ENCODE assay signal across 14 mouse cellular contexts in the genomic region with DNA sequence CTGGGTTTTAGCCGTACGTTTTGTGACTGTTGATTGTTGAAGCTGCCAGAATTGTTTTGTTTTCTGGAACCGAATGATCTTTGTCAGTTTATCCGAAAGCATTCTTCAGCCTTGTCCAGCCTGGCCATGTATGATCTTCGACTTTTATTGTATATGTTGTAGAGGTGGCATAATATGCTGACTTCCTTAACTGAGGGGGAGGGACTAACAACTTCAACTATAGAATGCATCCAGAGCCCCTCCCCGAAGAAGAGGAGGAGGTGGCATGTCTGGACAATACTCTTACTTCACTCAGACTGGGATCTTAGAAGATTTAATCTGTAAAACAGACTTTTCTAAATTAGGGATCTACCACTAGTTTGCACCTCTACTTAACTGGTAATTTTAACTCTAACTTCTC.
DNase-seq lines count a peak whose midpoint lies in the region; ATAC-seq and TF ChIP-seq lines count a peak whose summit lies in the region.
"Had no signal": no experiment of that assay in that cellular context is flagged by ENCODE, and none has a peak within 500 bp of the region (broad histone marks: within the 10 kb centered on the region; RNA-seq: fewer than 3 reads in every experiment).

No protein-coding gene starts in this region.

- H3K4me1 ChIP-seq in kidney, postnatal 0 days (replicated peaks; ENCODE audit: insufficient read depth, low read length) = no peaks in the 10 kb centered on the region; the same call in 1 of the 2 replicates
- peaks cover 10% of the 10 kb centered on the region for H3K4me1 ChIP-seq in embryonic fibroblast, embryonic 13.5 days (ENCODE audit: control insufficient read depth, insufficient read depth, low read length)
- no peaks in the 10 kb centered on the region for H3K4me1 ChIP-seq in liver, postnatal 0 days (ENCODE audit: insufficient read depth)

- H3K27me3 ChIP-seq in kidney, postnatal 0 days (ENCODE audit: insufficient read depth, low read length) = no peaks in the 10 kb centered on the region
- no peaks in the 10 kb centered on the region for H3K27me3 ChIP-seq in liver, postnatal 0 days (ENCODE audit: insufficient read depth, low read length)
- H3K27me3 ChIP-seq: forebrain, embryonic 13.5 days had no signal

- TF ChIP-seq POLR2A in embryonic fibroblast, embryonic 13.5 days (IDR thresholded peaks at IDR 0.05; ENCODE audit: low read depth, low read length) = peak; percentile 39; the same call in 1 of the 2 replicates

- no peaks in the 10 kb centered on the region for H3K9me3 ChIP-seq in kidney, postnatal 0 days (replicated peaks; ENCODE audit: low read length)
- no peaks in the 10 kb centered on the region for H3K9me3 ChIP-seq in liver, postnatal 0 days (ENCODE audit: low read length)
- H3K9me3 ChIP-seq: forebrain, embryonic 13.5 days had no signal

- H3K9ac ChIP-seq in kidney, postnatal 0 days (ENCODE audit: low read depth, low read length) = peak overlapping the region; percentile 24; the same call in 1 of the 2 replicates
- H3K9ac ChIP-seq in liver, postnatal 0 days (replicated peaks) = no peak overlapping the region
- H3K9ac ChIP-seq: forebrain, embryonic 13.5 days had no signal

- H3K4me3 ChIP-seq in kidney, postnatal 0 days (replicated peaks; ENCODE audit: low read depth, low read length) = peak overlapping the region; percentile 26
- H3K4me3 ChIP-seq in embryonic fibroblast, embryonic 13.5 days (ENCODE audit: insufficient read depth, low read length) = peak overlapping the region; percentile 68
- H3K4me3 ChIP-seq in liver, postnatal 0 days (ENCODE audit: low read depth, low read length) = 0 out of 2 replicates have a peak overlapping the region, but pooled peaks have one; percentile 6
- H3K4me3 ChIP-seq: forebrain, embryonic 13.5 days had no signal

- TF ChIP-seq CTCF in kidney, postnatal 0 days (IDR thresholded peaks at IDR 0.05; ENCODE audit: low read depth) = no peak
- no peak for TF ChIP-seq CTCF in embryonic fibroblast, embryonic 13.5 days (IDR thresholded peaks at IDR 0.05; ENCODE audit: borderline replicate concordance, insufficient read depth, low read length)
- TF ChIP-seq CTCF in liver, postnatal 0 days (IDR thresholded peaks at IDR 0.05; ENCODE audit: low read depth) = no peak

- 47% methylated on average over 6 of the region's 6 CpGs for WGBS in kidney, postnatal 0 days
- 57% methylated on average over 6 of the region's 6 CpGs for WGBS in liver, postnatal 0 days (ENCODE audit: insufficient replicate concordance)

- no peak for TF ChIP-seq EP300 in liver, postnatal 0 days (IDR thresholded peaks at IDR 0.05; ENCODE audit: low read depth)

- peak overlapping the region; percentile 72 for H3K27ac ChIP-seq in kidney, postnatal 0 days
- H3K27ac ChIP-seq in embryonic fibroblast, embryonic 13.5 days (ENCODE audit: insufficient read depth, low read length) = peak overlapping the region; percentile 82
- no peak overlapping the region for H3K27ac ChIP-seq in liver, postnatal 0 days (ENCODE audit: low read depth)
- H3K27ac ChIP-seq: forebrain, embryonic 13.5 days; hindbrain, postnatal 0 days had no signal

- H3K36me3 ChIP-seq in kidney, postnatal 0 days (ENCODE audit: insufficient read depth, low read length) = no peaks in the 10 kb centered on the region
- no peaks in the 10 kb centered on the region for H3K36me3 ChIP-seq in liver, postnatal 0 days (replicated peaks; ENCODE audit: insufficient read depth, low read length)

- peak; percentile 36 for DNase-seq in heart, adult 11 months
- DNase-seq in heart, adult 9 months (ENCODE audit: low spot score in 2 of 2) = no peak
- DNase-seq in kidney, postnatal 0 days (ENCODE audit: low spot score) = no peak
- DNase-seq in kidney, postnatal 25 days = no peak
- no peak for DNase-seq in liver, postnatal 0 days
- no peak for DNase-seq in adipocyte (ENCODE audit: low spot score)
- DNase-seq in cerebellum, postnatal 10 days = no peak
- DNase-seq: cerebellum, adult 18-20 months; embryo, embryonic 11 days; gastrocnemius, postnatal 25 days; right cerebral cortex, postnatal 4 days had no signal

- ATAC-seq in kidney, postnatal 0 days (replicated peaks; ENCODE audit: low FRiP score, low read depth) = no peak
- no peak for ATAC-seq in liver, postnatal 0 days
- ATAC-seq: forebrain, embryonic 13.5 days; hindbrain, postnatal 0 days had no signal

- peak overlapping the region; percentile 37 for H3K4me2 ChIP-seq in kidney, postnatal 0 days (ENCODE audit: low read length)
- H3K4me2 ChIP-seq in liver, postnatal 0 days (ENCODE audit: low read depth, low read length) = no peak overlapping the region
- H3K4me2 ChIP-seq: forebrain, embryonic 13.5 days had no signal

Comparison
In these comparisons a context has a peak if more than half of its experiments do, and no peak if none do; other contexts are left out.
1. H3K4me3 ChIP-seq: peak in every context shown above with its lines; median percentile 68 in embryonic fibroblast, embryonic 13.5 days; 26 in kidney, postnatal 0 days; 6 in liver, postnatal 0 days.